Mouse (Mus musculus): ENCODE data around the gene Grasp. TPM values are rescaled to one million over a fixed set of nuclear protein-coding genes. Genes with fewer than 3 reads are reported as not detected.

The Grasp gene
- polyA plus RNA-seq, 1 experiment = 0.05 TPM

DNA sequence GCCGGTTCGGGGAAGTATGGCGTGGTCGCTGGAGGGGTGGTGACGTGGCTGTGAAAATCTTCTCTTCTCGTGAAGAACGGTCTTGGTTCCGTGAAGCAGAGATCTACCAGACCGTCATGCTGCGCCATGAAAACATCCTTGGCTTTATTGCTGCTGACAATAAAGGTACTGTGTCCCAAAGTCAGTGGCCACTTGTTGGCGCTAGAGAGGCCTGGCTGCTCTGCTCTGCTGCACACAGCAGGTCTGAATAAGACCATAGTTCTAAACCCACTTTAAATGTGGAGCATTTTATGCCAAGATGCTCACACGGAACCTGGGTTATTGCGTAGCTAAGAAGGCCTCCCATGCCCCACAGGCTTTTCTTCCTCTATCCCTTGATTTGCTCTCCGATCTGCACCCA lies 25.1 kb upstream of the Grasp start:
- TF ChIP-seq TAL1 (IDR thresholded peaks at IDR 0.05; ENCODE audit: low read length) (no peak), GATA1 (IDR thresholded peaks at IDR 0.05; ENCODE audit: low read length) (no peak)
- H3K27me3 ChIP-seq (ENCODE audit: control insufficient read depth) = no peaks in the 10 kb centered on the region
- peaks cover 2% of the 10 kb centered on the region for H3K4me1 ChIP-seq (ENCODE audit: control insufficient read depth)
- H3K36me3 ChIP-seq (ENCODE audit: control insufficient read depth) = peaks cover 27% of the 10 kb centered on the region
- H3K4me3 ChIP-seq (replicated peaks) = no peak overlapping the region
- H3K9me3 ChIP-seq (ENCODE audit: control insufficient read depth, low read length) = peaks cover 2% of the 10 kb centered on the region; the same call in 1 of the 2 replicates

DNA sequence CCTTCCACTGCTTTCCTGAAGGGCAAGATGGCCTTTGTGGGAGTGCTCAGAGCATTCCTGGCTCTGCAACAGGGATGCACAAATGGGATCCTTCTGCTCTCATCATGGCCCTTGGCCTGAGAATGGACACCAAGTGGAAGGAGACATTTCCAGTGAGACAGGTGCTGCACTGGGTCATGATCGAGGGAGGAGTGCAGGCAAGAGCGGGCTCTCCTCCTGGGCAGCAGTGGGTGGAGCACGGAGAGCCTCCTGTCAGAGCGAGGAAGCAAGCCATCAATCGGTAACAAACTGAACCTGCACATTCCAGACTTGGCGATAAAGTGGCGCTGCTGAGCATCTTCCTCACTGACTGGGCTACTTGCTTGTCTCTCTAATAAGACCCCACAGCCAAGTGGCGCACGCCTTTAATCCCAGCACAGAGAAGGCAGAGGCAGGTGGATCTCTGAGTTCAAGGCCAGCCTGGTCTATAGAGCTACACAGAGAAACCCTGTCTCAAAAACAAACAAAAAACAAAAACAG lies 23.2 kb upstream of the Grasp start:
- Histone ChIP-seq H3K36me3 (ENCODE audit: control insufficient read depth) (peaks cover 29% of the 10 kb centered on the region), H3K27me3 (ENCODE audit: control insufficient read depth) (no peaks in the 10 kb centered on the region), H3K4me3 (replicated peaks) (no peak overlapping the region), H3K9me3 (ENCODE audit: control insufficient read depth, low read length) (peaks cover 2% of the 10 kb centered on the region; the same call in 1 of the 2 replicates), H3K4me1 (ENCODE audit: control insufficient read depth) (peaks cover 2% of the 10 kb centered on the region)
- TF ChIP-seq TAL1 (IDR thresholded peaks at IDR 0.05; ENCODE audit: low read length) (no peak), GATA1 (IDR thresholded peaks at IDR 0.05; ENCODE audit: low read length) (no peak)

DNA sequence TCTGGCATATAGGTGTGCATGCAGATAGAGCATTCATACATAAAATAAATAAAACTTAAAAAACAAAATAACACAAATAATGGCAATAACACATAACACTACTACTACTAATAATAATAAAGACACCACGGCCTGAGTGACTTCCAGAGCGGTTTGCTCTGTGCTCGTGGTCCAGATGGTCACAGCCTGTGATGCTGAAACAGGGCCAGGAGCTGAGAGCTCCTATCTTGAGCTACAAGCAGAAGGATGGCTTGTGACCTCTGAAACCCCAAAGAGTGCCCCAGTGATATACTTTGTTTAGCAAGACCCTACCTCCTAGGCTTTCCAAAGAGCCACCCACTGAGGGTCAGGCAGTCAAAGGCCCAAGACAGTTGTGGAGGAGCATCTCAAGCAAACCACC lies 22.6 kb upstream of the Grasp start:
- Histone ChIP-seq H3K4me1 (ENCODE audit: control insufficient read depth) (peaks cover 2% of the 10 kb centered on the region), H3K4me3 (replicated peaks) (no peak overlapping the region), H3K27me3 (ENCODE audit: control insufficient read depth) (no peaks in the 10 kb centered on the region), H3K36me3 (ENCODE audit: control insufficient read depth) (peaks cover 25% of the 10 kb centered on the region), H3K9me3 (ENCODE audit: control insufficient read depth, low read length) (no peaks in the 10 kb centered on the region; the same call in 1 of the 2 replicates)
- TF ChIP-seq GATA1 (IDR thresholded peaks at IDR 0.05; ENCODE audit: low read length) (no peak), TAL1 (IDR thresholded peaks at IDR 0.05; ENCODE audit: low read length) (no peak)

DNA sequence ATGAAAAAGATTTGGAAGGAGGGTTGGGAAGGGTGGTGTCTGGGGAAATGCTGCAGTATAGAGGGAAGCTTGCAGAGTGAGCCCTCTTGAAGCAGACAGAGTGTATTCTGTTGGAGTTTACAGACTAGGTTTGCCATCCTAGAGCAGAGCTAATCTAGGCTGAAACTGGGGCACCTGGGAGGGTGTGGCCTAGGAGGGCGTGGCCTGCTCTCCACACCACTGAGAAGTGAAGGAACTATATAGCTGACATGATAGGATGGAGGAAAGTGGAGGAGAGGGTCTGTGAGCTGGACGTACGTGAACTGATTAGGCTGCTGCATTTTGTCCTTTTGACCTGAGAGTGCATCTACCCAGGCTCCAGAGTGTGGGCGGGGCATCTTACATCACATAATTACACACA lies 20.3 kb upstream of the Grasp start:
- no peaks in the 10 kb centered on the region for H3K27me3 ChIP-seq (ENCODE audit: control insufficient read depth)
- TF ChIP-seq GATA1 (IDR thresholded peaks at IDR 0.05; ENCODE audit: low read length) = no peak
- no peak for TF ChIP-seq TAL1 (IDR thresholded peaks at IDR 0.05; ENCODE audit: low read length)
- H3K36me3 ChIP-seq (ENCODE audit: control insufficient read depth) = peaks cover 26% of the 10 kb centered on the region; the same call in 1 of the 2 replicates
- H3K4me1 ChIP-seq (ENCODE audit: control insufficient read depth) = peaks cover 2% of the 10 kb centered on the region
- H3K9me3 ChIP-seq (ENCODE audit: control insufficient read depth, low read length) = no peaks in the 10 kb centered on the region
- H3K4me3 ChIP-seq (replicated peaks) = no peak overlapping the region

DNA sequence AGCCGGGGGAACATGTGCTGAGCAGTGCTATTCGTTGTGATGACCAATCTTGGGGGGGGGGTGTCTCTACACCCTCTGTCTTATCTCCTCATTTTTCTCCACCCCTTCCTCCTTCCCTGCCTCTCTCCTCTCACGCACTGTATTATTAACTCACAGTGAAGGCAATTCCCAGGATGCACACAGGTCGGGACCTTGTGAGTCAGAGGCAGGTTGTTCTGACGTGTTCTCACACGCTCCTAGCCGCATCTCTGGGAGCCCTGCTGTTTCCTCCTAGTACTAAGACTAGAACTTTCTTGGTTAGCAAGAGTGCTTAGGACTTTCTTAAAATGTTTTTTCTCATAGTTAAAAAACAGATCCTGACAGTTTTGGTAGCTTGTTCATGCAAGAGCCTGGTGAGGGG lies 19.2 kb upstream of the Grasp start:
- Histone ChIP-seq H3K4me3 (replicated peaks) (no peak overlapping the region), H3K27me3 (ENCODE audit: control insufficient read depth) (no peaks in the 10 kb centered on the region), H3K9me3 (ENCODE audit: control insufficient read depth, low read length) (no peaks in the 10 kb centered on the region), H3K36me3 (ENCODE audit: control insufficient read depth) (peaks cover 26% of the 10 kb centered on the region; the same call in 1 of the 2 replicates), H3K4me1 (ENCODE audit: control insufficient read depth) (peaks cover 2% of the 10 kb centered on the region)
- no peak for TF ChIP-seq TAL1 (IDR thresholded peaks at IDR 0.05; ENCODE audit: low read length)
- no peak for TF ChIP-seq GATA1 (IDR thresholded peaks at IDR 0.05; ENCODE audit: low read length)

DNA sequence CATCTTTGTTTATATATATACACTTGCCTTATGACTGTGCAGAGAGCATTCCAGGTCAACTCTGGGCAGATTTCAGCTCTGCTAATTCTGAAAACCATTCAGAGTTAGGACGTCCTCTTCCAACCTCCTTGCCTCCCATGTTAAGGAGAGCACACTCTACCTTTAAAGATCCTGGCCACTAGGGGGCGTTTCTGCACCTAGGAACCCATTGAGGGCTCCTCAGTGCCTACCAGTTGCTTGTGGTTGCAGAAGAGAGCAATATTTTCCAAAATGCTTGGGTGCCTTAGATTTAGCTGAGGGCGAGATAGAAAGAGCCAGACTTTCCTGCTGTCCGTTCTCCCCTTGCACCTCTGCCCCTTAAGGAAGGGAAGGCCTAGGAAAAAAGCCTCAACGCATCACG lies 13.8 kb upstream of the Grasp start:
- Histone ChIP-seq H3K36me3 (ENCODE audit: control insufficient read depth) (peaks cover 9% of the 10 kb centered on the region; the same call in 1 of the 2 replicates), H3K4me1 (ENCODE audit: control insufficient read depth) (no peaks in the 10 kb centered on the region), H3K27me3 (ENCODE audit: control insufficient read depth) (no peaks in the 10 kb centered on the region), H3K4me3 (replicated peaks) (no peak overlapping the region), H3K9me3 (ENCODE audit: control insufficient read depth, low read length) (no peaks in the 10 kb centered on the region)
- no peak for TF ChIP-seq TAL1 (IDR thresholded peaks at IDR 0.05; ENCODE audit: low read length)
- no peak for TF ChIP-seq GATA1 (IDR thresholded peaks at IDR 0.05; ENCODE audit: low read length)

DNA sequence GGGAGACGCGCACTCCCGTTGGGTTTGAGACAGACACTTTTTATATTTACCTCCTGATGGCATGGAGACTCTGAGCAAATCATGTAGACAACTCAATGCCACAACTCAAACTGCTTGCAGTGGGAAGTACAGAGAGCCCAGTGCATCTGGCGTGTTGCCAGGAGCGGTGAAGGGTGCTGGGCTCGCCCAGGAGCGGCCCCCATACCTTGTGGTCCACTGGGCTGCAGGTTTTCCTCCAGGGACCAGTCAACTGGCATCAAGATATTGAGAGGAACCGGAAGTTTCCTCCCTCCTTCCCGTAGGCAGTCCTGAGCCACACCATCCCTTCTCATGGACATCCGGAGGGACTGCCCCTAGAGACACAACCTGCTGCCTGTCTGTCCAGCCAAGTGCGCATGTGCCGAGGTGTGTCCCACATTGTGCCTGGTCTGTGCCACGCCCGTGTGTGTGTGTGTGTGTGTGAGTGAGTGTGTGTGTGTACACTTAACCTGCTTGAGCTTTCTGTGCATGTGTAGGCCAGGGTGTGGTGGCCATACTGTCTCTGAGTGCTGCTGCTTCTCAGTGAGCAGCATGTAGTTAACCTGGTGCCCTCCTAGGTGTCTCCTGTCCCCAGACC lies 12.9 kb upstream of the Grasp start:
- Histone ChIP-seq H3K4me3 (replicated peaks) (no peak overlapping the region), H3K36me3 (ENCODE audit: control insufficient read depth) (peaks cover 9% of the 10 kb centered on the region; the same call in 1 of the 2 replicates), H3K27me3 (ENCODE audit: control insufficient read depth) (no peaks in the 10 kb centered on the region), H3K4me1 (ENCODE audit: control insufficient read depth) (no peaks in the 10 kb centered on the region), H3K9me3 (ENCODE audit: control insufficient read depth, low read length) (no peaks in the 10 kb centered on the region)
- TF ChIP-seq TAL1 (IDR thresholded peaks at IDR 0.05; ENCODE audit: low read length) (no peak), GATA1 (IDR thresholded peaks at IDR 0.05; ENCODE audit: low read length) (no peak)

DNA sequence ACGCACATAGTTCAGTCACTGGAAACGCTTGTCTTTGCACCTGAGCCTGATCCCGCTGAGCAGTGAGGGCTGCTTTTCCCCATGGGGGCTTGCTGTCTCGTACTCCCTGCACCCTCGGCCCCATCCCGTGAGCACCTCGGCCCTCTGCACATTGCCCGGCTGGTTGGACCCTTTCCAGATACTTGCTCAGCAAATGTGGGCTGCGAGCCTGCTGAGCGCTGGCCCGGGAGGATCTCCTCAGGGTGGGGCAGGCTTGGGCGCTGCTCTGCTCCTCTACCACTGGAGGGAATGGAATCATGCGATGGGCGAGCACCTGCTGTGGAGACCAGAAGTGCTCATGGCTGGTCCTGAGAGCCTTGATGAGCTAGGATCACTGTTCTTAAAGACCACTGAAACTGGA lies 11.6 kb upstream of the Grasp start:
- H3K27me3 ChIP-seq (ENCODE audit: control insufficient read depth) = no peaks in the 10 kb centered on the region
- peaks cover 7% of the 10 kb centered on the region; the same call in 1 of the 2 replicates for H3K36me3 ChIP-seq (ENCODE audit: control insufficient read depth)
- H3K9me3 ChIP-seq (ENCODE audit: control insufficient read depth, low read length) = no peaks in the 10 kb centered on the region
- TF ChIP-seq GATA1 (IDR thresholded peaks at IDR 0.05; ENCODE audit: low read length) (no peak), TAL1 (IDR thresholded peaks at IDR 0.05; ENCODE audit: low read length) (no peak)
- no peaks in the 10 kb centered on the region for H3K4me1 ChIP-seq (ENCODE audit: control insufficient read depth)
- no peak overlapping the region for H3K4me3 ChIP-seq (replicated peaks)

DNA sequence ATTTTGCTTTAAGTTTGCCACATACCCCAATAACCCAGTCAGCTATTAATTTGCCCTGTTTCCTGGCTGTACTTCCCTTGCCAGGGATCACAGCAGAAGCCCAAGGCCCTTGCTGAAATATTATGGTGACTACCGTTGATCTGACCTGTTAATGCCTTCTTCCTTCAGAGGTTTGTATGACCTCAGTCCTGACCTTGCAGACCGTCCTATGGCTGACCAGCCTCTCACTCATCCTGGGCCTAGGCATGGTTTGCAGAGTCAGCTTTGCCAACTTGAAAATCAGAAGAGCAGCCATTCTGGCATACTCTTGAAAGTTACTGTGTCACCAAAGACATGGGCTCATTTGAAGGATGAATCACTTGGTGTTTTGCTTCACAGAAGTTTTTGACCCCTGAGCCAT lies 8.9 kb upstream of the Grasp start:
- TF ChIP-seq GATA1 (IDR thresholded peaks at IDR 0.05; ENCODE audit: low read length) = no peak
- no peak for TF ChIP-seq TAL1 (IDR thresholded peaks at IDR 0.05; ENCODE audit: low read length)
- H3K9me3 ChIP-seq (ENCODE audit: control insufficient read depth, low read length) = no peaks in the 10 kb centered on the region
- H3K4me3 ChIP-seq (replicated peaks) = no peak overlapping the region
- no peaks in the 10 kb centered on the region for H3K4me1 ChIP-seq (ENCODE audit: control insufficient read depth)
- no peaks in the 10 kb centered on the region for H3K27me3 ChIP-seq (ENCODE audit: control insufficient read depth)
- peaks cover 7% of the 10 kb centered on the region; the same call in 1 of the 2 replicates for H3K36me3 ChIP-seq (ENCODE audit: control insufficient read depth)

All from erythroblast, embryonic 14.5 days (primary cell).